Mouse (Mus musculus): ENCODE results near the gene Cux2. TPM values are rescaled to one million over a fixed set of nuclear protein-coding genes. Genes with fewer than 3 reads are reported as not detected.
A peak's percentile ranks its signal among the peaks of the same experiment; 100 is the strongest.

Gene Cux2
- polyA plus RNA-seq, 1 experiment from 2014 or later, result 4.9 TPM

DNA sequence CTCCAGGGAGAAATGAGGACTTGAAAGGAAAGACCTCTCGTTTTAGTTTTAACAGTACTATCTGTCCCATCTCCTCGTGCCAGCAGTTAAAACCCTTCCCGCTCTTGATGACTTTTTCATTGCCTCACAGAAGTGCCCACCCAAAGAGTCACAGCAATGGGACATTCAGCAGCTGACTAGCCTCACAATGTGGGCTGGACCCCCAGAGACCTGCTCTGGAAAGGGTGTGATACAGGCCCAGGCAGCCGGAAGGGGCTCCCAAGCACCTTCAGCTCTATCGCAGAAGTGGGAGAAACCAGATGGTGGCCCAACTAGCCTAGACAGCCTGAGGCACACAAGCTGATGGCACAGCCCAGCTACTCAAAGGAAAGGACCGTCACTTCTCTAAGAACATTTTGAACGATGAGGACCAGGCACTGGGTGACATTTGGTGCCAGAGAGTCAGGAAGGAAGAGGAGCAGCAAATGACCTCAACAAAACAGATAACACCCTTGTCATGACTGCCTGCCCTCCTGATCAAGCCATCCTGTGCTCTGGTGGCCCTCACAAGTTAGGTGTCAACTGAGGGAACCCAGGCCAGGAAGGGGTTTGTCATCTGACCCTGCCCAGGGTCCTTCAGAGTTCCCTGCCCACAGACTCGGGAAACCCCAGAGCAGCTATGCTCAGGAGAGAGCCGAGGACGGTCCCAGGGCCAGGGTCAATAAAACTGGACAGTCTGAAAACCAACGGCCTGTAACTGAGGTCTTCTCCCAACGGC is 214.7 kb downstream of the Cux2 start:
- peaks cover 83% of the 10 kb centered on the region for H3K27me3 ChIP-seq (replicated peaks; ENCODE audit: low read depth, poor library complexity, severe bottlenecking)
- peaks cover 64% of the 10 kb centered on the region for H3K4me1 ChIP-seq
- peak overlapping the region; percentile 75 for H3K4me3 ChIP-seq

DNA sequence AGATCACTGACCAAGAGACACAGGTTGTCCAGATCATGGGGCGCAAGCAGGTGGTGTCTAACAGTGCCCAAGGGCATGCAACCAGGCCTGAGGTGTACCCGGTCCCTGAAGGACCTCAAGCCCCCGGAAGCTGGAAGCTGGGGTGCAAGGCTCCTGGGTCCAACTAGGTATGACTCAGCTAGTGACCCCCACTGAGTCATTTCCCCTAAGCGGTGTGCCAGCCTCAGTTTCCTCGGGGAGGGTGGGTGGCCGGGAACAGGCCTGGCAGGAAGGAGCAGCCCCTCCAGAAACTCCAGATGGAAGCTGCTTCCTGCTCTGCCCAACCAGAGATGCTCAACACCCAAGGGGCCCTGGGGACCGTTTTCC is 215.7 kb downstream of the Cux2 start:
- 81% methylated on average over 7 of the region's 7 CpGs for WGBS
- Histone ChIP-seq H3K27ac (replicated peaks) (no peak overlapping the region), H3K36me3 (replicated peaks) (no peaks in the 10 kb centered on the region), H3K4me3 (peak overlapping the region; percentile 75), H3K27me3 (replicated peaks; ENCODE audit: low read depth, poor library complexity, severe bottlenecking) (peaks cover 87% of the 10 kb centered on the region), H3K4me1 (peaks cover 65% of the 10 kb centered on the region), H3K9me3 (no peaks in the 10 kb centered on the region)
- DNase-seq (ENCODE audit: low spot score), result no peak

More for the DNA sequence above, 214.7 kb downstream of the Cux2 start:
- Histone ChIP-seq H3K36me3 (replicated peaks) (no peaks in the 10 kb centered on the region), H3K9me3 (no peaks in the 10 kb centered on the region), H3K27ac (replicated peaks) (no peak overlapping the region)
- DNase-seq (ENCODE audit: low spot score), result no peak
- WGBS, result 49% methylated on average over 12 of the region's 12 CpGs

- Histone ChIP-seq H3K4me1 (peaks cover 65% of the 10 kb centered on the region), H3K4me3 (peak overlapping the region; percentile 75; the same call in 1 of the 2 replicates), H3K36me3 (replicated peaks) (no peaks in the 10 kb centered on the region), H3K9me3 (no peaks in the 10 kb centered on the region), H3K27me3 (replicated peaks; ENCODE audit: low read depth, poor library complexity, severe bottlenecking) (peaks cover 87% of the 10 kb centered on the region), H3K27ac (replicated peaks) (peak overlapping the region; percentile 61; the same call in 1 of the 2 replicates)
- WGBS, result 44% methylated on average over 10 of the region's 10 CpGs
- DNase-seq (ENCODE audit: low spot score), result no peak
Measured at GRCm38 (mm10) chr5:121833572-121834240, 216.2 kb downstream of the Cux2 start.

GRCm38 (mm10) chr5:121833159-121833558 is 216.7 kb downstream of the Cux2 start:
- 87% methylated on average over 2 of the region's 2 CpGs for WGBS
- Histone ChIP-seq H3K4me3 (0 out of 2 replicates have a peak overlapping the region, but pooled peaks have one; percentile 75), H3K27me3 (replicated peaks; ENCODE audit: low read depth, poor library complexity, severe bottlenecking) (peaks cover 87% of the 10 kb centered on the region), H3K27ac (replicated peaks) (peak overlapping the region; percentile 61; the same call in 1 of the 2 replicates), H3K4me1 (peaks cover 65% of the 10 kb centered on the region), H3K9me3 (no peaks in the 10 kb centered on the region), H3K36me3 (replicated peaks) (peaks cover 3% of the 10 kb centered on the region)
- no peak for DNase-seq (ENCODE audit: low spot score)

DNA sequence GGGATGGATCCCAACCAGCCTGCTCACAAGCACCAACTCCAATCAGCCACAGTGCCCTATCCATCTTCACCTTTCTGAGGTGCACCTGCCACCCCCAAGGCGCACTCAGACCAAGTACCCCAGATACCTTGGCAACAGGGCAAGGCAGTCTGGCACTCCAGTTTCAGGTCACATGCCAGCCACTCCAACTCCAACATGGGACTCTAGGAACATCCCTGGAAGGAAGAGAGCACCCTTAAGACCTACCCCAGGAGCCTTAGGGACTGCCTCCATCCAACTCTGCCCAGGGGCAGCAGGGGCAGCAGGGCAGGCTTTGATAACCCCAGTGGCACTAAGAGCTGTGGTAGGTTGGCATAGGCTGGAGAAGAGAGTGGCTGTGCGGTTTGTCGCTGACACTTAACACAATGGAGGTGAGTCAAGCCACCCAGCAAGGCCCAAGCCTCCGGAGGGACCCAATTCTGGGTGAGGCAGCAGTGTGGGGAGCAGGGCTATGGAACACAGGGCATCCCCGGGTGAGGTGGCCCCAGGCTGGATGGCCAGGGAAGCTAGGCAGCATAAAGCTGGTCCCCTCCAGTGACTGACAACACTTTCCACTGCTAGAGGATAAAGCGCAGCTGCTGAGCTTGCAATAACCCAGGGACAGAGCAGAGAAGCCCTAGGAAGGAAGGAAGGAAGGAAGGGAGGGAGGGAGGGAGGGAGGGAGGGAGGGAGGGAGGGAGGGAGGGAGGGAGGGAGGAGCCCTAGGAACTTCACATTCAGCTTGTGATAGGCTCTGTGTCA is 217.3 kb downstream of the Cux2 start:
- peaks cover 61% of the 10 kb centered on the region for H3K4me1 ChIP-seq
- H3K9me3 ChIP-seq, result no peaks in the 10 kb centered on the region
- H3K27ac ChIP-seq (replicated peaks), result peak overlapping the region; percentile 5; the same call in 1 of the 2 replicates
- 0 out of 2 replicates have a peak overlapping the region, but pooled peaks have one; percentile 75 for H3K4me3 ChIP-seq
- peaks cover 9% of the 10 kb centered on the region for H3K36me3 ChIP-seq (replicated peaks)
- peaks cover 87% of the 10 kb centered on the region for H3K27me3 ChIP-seq (replicated peaks; ENCODE audit: low read depth, poor library complexity, severe bottlenecking)
- no peak for DNase-seq (ENCODE audit: low spot score)
- WGBS, result 80% methylated on average over 6 of the region's 6 CpGs

- no peak for DNase-seq (ENCODE audit: low spot score)
- Histone ChIP-seq H3K4me3 (no peak overlapping the region), H3K4me1 (peaks cover 52% of the 10 kb centered on the region), H3K27me3 (replicated peaks; ENCODE audit: low read depth, poor library complexity, severe bottlenecking) (peaks cover 91% of the 10 kb centered on the region), H3K27ac (replicated peaks) (no peak overlapping the region), H3K36me3 (replicated peaks) (peaks cover 22% of the 10 kb centered on the region), H3K9me3 (no peaks in the 10 kb centered on the region)
- 88% methylated on average over 6 of the region's 6 CpGs for WGBS
Measured at GRCm38 (mm10) chr5:121831002-121831601, 218.8 kb downstream of the Cux2 start.

DNA sequence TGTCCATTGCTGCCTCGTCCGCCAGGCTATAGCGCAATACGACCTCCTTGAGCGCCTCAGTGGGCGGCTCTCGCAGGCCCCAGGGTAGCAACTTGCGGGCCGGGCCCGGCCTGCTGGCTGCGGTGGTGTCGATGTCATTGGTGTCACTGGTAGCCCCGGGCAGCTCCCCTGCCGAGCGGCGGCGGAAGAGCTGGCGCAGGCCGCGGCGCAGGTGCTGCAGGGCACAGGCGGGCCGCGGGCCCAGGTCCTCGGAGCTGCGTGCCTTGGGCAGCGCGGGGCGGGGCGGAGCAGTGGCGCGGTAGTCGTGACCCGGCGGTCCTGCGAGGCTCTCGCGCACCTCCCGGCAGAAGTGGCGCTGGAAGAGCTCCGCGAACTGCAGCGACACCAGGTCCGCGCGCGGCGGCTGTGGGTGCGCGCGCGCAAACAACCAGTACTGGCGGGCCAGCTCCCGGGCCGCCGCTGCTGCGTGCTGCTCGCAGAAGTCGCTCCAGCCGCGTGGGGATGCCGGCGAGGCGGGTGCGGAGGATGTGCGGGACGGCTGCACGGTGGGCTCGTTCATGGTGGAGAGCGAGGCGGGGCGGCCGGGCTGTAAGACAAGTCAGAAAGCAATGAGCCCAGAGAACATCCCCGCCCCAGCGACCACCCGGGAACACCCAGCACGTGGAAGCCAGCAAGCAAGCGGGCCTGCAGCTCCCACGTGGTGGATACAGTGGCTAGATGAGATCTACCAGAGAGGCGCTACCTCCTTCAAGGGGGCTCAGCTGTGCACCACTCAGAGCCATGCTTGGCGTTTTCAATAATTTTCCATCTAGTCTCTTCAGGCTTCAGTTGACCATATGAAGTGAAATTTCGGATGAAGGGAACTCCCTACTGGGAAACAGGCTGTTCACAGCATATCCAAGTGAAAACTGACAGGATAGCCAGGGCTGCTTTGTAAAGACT is 221.1 kb downstream of the Cux2 start:
- Histone ChIP-seq H3K27me3 (replicated peaks; ENCODE audit: low read depth, poor library complexity, severe bottlenecking) (peaks cover 71% of the 10 kb centered on the region), H3K4me1 (peaks cover 37% of the 10 kb centered on the region), H3K36me3 (replicated peaks) (peaks cover 44% of the 10 kb centered on the region), H3K4me3 (peak overlapping the region; percentile 65), H3K9me3 (no peaks in the 10 kb centered on the region), H3K27ac (replicated peaks) (peak overlapping the region; percentile 48; the same call in 1 of the 2 replicates)
- DNase-seq (ENCODE audit: low spot score), result peak; percentile 64
- WGBS, result 5% methylated on average over 82 of the region's 82 CpGs

GRCm38 (mm10) chr5:121827876-121828275 is 222.0 kb downstream of the Cux2 start:
- WGBS, result 84% methylated on average over 4 of the region's 4 CpGs
- H3K4me1 ChIP-seq, result peaks cover 37% of the 10 kb centered on the region
- H3K9me3 ChIP-seq, result no peaks in the 10 kb centered on the region
- no peak for DNase-seq (ENCODE audit: low spot score)
- peaks cover 62% of the 10 kb centered on the region for H3K27me3 ChIP-seq (replicated peaks; ENCODE audit: low read depth, poor library complexity, severe bottlenecking)
- H3K27ac ChIP-seq (replicated peaks), result no peak overlapping the region
- H3K36me3 ChIP-seq (replicated peaks), result peaks cover 53% of the 10 kb centered on the region
- peak overlapping the region; percentile 65; the same call in 1 of the 2 replicates for H3K4me3 ChIP-seq

DNA sequence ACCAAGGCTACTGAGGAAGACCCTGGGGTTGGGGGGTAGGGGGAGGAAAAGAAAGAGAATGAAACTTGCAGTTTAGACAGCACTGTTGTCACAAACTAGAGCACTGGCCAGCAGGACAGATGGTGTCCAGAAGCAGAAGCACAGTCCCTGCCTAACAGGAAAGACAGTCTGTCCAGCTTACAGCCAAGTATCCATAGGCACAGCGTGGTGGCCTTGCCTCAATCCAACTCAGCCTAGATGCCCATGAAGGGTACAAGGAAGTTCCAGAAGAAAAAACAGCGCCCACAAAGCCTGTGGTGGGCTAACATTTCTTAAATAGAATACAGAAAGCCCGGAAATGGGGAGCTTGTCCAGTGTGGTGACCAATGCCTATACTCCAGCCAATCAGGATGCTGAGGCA is 224.3 kb downstream of the Cux2 start:
- Histone ChIP-seq H3K27me3 (replicated peaks; ENCODE audit: low read depth, poor library complexity, severe bottlenecking) (peaks cover 41% of the 10 kb centered on the region), H3K36me3 (replicated peaks) (peaks cover 69% of the 10 kb centered on the region), H3K27ac (replicated peaks) (no peak overlapping the region), H3K4me1 (peaks cover 34% of the 10 kb centered on the region), H3K9me3 (no peaks in the 10 kb centered on the region), H3K4me3 (no peak overlapping the region)
- 91% methylated on average over 3 of the region's 3 CpGs for WGBS
- DNase-seq (ENCODE audit: low spot score), result no peak

GRCm38 (mm10) chr5:121824121-121824520 is 225.8 kb downstream of the Cux2 start:
- Histone ChIP-seq H3K4me1 (peaks cover 32% of the 10 kb centered on the region), H3K36me3 (replicated peaks) (peaks cover 84% of the 10 kb centered on the region), H3K27me3 (replicated peaks; ENCODE audit: low read depth, poor library complexity, severe bottlenecking) (peaks cover 26% of the 10 kb centered on the region), H3K27ac (replicated peaks) (peak overlapping the region; percentile 63), H3K4me3 (no peak overlapping the region), H3K9me3 (no peaks in the 10 kb centered on the region)
- WGBS, result 58% methylated on average over 4 of the region's 4 CpGs
- DNase-seq (ENCODE audit: low spot score), result peak; percentile 18

GRCm38 (mm10) chr5:121823668-121824067 is 226.2 kb downstream of the Cux2 start:
- peak overlapping the region; percentile 52; the same call in 1 of the 2 replicates for H3K27ac ChIP-seq (replicated peaks)
- WGBS, result 85% methylated on average over 1 of the region's 1 CpGs
- H3K36me3 ChIP-seq (replicated peaks), result peaks cover 89% of the 10 kb centered on the region

More at GRCm38 (mm10) chr5:121823668-121824067, 226.2 kb downstream of the Cux2 start:
- Histone ChIP-seq H3K4me3 (no peak overlapping the region), H3K9me3 (no peaks in the 10 kb centered on the region), H3K4me1 (peaks cover 27% of the 10 kb centered on the region), H3K27me3 (replicated peaks; ENCODE audit: low read depth, poor library complexity, severe bottlenecking) (peaks cover 22% of the 10 kb centered on the region)
- DNase-seq (ENCODE audit: low spot score), result peak; percentile 12

Measured in embryonic facial prominence, embryonic 10.5 days (tissue).